Mouse (Mus musculus) kidney, postnatal 0 days (tissue): Measurements from ENCODE around the gene Pakap. TPM values are rescaled to one million over a fixed set of nuclear protein-coding genes. Genes with fewer than 3 reads are reported as not detected.

Experiments used
- ATAC-seq: fragments of 200-750 bp; cut with Nextera tagmentation; replicated peaks from 2 replicates; pipeline ENCODE4 v1.8.0; 2017; ENCODE audit warnings: low read depth, moderate number of reproducible peaks, moderate TSS enrichment, moderate library complexity; ENCODE audit not compliant: low FRiP score
- DNase-seq: peaks from one replicate; pipeline ENCODE4 v3.0.0-alpha.2; 2016; ENCODE audit warnings: low spot score
- H3K27ac ChIP-seq: fragments of 300-500 bp; sonication (generic); 2 replicates; pipeline ENCODE4 v1.5.1; 2014; ENCODE audit warnings: mild to moderate bottlenecking
- H3K27me3 ChIP-seq: fragments of 300-500 bp; sonication (generic); 2 replicates; pipeline ENCODE4 v1.6.1; 2014; ENCODE audit warnings: low read length, mixed read lengths; ENCODE audit not compliant: insufficient read depth
- H3K36me3 ChIP-seq: fragments of 300-500 bp; sonication (generic); 2 replicates; pipeline ENCODE4 v1.6.1; 2014; ENCODE audit warnings: low read length, mixed read lengths; ENCODE audit not compliant: insufficient read depth
- H3K4me1 ChIP-seq: fragments of 300-500 bp; sonication (generic); replicated peaks from 2 replicates; pipeline ENCODE4 v1.6.1; 2014; ENCODE audit warnings: antibody characterized with exemption, low read length, mixed read lengths; ENCODE audit not compliant: insufficient read depth
- H3K4me2 ChIP-seq: fragments of 300-500 bp; sonication (generic); 2 replicates; pipeline ENCODE4 v1.6.1; 2014; ENCODE audit warnings: mild to moderate bottlenecking, low read length, moderate library complexity, mixed read lengths
- H3K4me3 ChIP-seq: fragments of 300-500 bp; sonication (generic); replicated peaks from 2 replicates; pipeline ENCODE4 v1.5.1; 2014; ENCODE audit warnings: low read depth, low read length
- H3K9ac ChIP-seq: fragments of 300-500 bp; sonication (generic); 2 replicates; pipeline ENCODE4 v1.6.1; 2014; ENCODE audit warnings: low read depth, low read length
- H3K9me3 ChIP-seq: fragments of 300-500 bp; sonication (generic); replicated peaks from 2 replicates; pipeline ENCODE4 v1.6.1; 2016; ENCODE audit warnings: low read length, inconsistent platforms, mixed read lengths
- CTCF ChIP-seq: IDR thresholded peaks from 2 replicates; pipeline ENCODE4 v1.5.1; 2016; ENCODE audit warnings: antibody characterized with exemption, low read depth, mild to moderate bottlenecking, moderate library complexity
- WGBS: fragments of 180-500 bp; shearing (Covaris S2); extraction: QIAGEN DNeasy Blood & Tissue Kit; methylation state at CpG from one replicate; pipeline ENCODE4 v1.1.7; 2014; 5-methylcytosine and 5-hydroxymethylcytosine counted together
- polyA plus RNA-seq: library from polyadenylated mRNA; unstranded; fragments of >200 nt; fragmentation: Nextera tagmentation; extraction: Ambion mirVana; gene quantifications from 2 replicates; pipeline ENCODE4 v1.2.1, GENCODE M21; 2015

The Pakap gene
- polyA plus RNA-seq, 1 experiment from 2014 or later, result 11.5 TPM

GRCm38 (mm10) chr4:57820839-57821374 lies 252.9 kb downstream of the Pakap start:
- Histone ChIP-seq H3K9ac (no peak overlapping the region), H3K4me1 (peaks cover 13% of the 10 kb centered on the region; the same call in 1 of the 2 replicates), H3K4me3 (no peak overlapping the region), H3K9me3 (no peaks in the 10 kb centered on the region), H3K36me3 (no peaks in the 10 kb centered on the region), H3K27ac (no peak overlapping the region), H3K27me3 (no peaks in the 10 kb centered on the region), H3K4me2 (no peak overlapping the region)
- ATAC-seq (no peak), DNase-seq (no peak)
- WGBS, result 76% methylated on average over 24 of the region's 24 CpGs
- no peak for TF ChIP-seq CTCF

DNA sequence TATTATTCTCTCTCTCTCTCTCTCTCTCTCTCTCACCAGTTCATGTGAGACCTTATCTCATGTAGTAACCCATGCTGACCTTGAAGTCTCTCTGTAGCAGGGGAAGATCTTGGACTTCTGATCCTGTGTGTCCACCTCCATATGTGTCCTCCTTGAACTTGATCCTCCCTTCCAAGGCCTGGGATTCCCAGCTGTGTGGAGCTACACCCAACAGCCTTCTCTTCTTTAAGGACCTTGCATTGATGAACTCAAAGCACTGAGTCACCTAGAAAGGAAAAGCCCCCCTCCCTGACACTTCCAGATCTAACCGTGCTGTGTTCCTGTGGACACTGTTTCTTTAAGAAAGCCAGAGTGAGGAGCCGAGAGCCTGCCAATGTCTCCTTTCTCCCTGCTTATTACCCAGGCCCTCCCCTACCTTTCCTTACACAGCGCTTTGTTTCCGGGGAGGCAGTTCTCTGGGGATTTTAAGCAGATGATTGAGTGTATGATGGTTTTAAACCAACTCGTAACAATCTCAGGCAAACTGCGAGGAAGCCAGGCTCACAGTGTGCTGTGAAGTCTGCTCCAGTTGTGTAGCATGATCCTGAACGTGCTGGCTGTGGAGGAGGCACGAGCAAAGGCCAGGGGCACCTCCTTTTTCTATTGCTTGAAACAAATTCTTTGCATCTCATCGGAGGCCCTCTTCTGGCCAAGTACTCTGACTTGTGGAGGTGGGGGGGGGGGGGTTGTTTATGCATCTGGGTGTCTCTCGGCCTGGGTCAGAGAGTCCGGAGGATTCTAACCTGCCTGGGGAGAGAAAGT lies 253.8 kb downstream of the Pakap start:
- DNase-seq, result peak; percentile 53
- Histone ChIP-seq H3K4me3 (no peak overlapping the region), H3K9ac (0 out of 2 replicates have a peak overlapping the region, but pooled peaks have one; percentile 15), H3K4me1 (peaks cover 13% of the 10 kb centered on the region; the same call in 1 of the 2 replicates), H3K9me3 (no peaks in the 10 kb centered on the region), H3K36me3 (no peaks in the 10 kb centered on the region), H3K4me2 (peak overlapping the region; percentile 35), H3K27me3 (no peaks in the 10 kb centered on the region), H3K27ac (peak overlapping the region; percentile 58; the same call in 1 of the 2 replicates)
- ATAC-seq, result no peak
- peak; percentile 32; the same call in 1 of the 2 replicates for TF ChIP-seq CTCF
- 8% methylated on average over 11 of the region's 11 CpGs for WGBS

GRCm38 (mm10) chr4:57822641-57823040 lies 254.7 kb downstream of the Pakap start:
- Histone ChIP-seq H3K27me3 (no peaks in the 10 kb centered on the region), H3K4me2 (no peak overlapping the region), H3K36me3 (no peaks in the 10 kb centered on the region), H3K4me3 (no peak overlapping the region), H3K4me1 (peaks cover 13% of the 10 kb centered on the region; the same call in 1 of the 2 replicates), H3K27ac (no peak overlapping the region), H3K9ac (no peak overlapping the region), H3K9me3 (no peaks in the 10 kb centered on the region)
- no peak for DNase-seq
- WGBS, result 90% methylated on average over 5 of the region's 5 CpGs
- no peak for TF ChIP-seq CTCF
- ATAC-seq, result no peak

- Histone ChIP-seq H3K9ac (no peak overlapping the region), H3K27me3 (no peaks in the 10 kb centered on the region), H3K4me3 (no peak overlapping the region), H3K36me3 (no peaks in the 10 kb centered on the region), H3K9me3 (no peaks in the 10 kb centered on the region), H3K4me1 (peaks cover 13% of the 10 kb centered on the region; the same call in 1 of the 2 replicates), H3K4me2 (no peak overlapping the region), H3K27ac (no peak overlapping the region)
- DNase-seq (no peak), ATAC-seq (no peak)
- TF ChIP-seq CTCF, result no peak
- 29% methylated on average over 8 of the region's 8 CpGs for WGBS
Measured at GRCm38 (mm10) chr4:57824626-57825240, 256.8 kb downstream of the Pakap start.

- H3K4me3 ChIP-seq, result no peak overlapping the region
- H3K4me2 ChIP-seq, result no peak overlapping the region
- DNase-seq, result no peak
- peaks cover 13% of the 10 kb centered on the region; the same call in 1 of the 2 replicates for H3K4me1 ChIP-seq
- H3K27ac ChIP-seq, result no peak overlapping the region
- no peaks in the 10 kb centered on the region for H3K27me3 ChIP-seq
- ATAC-seq, result no peak
- no peak for TF ChIP-seq CTCF
- no peaks in the 10 kb centered on the region for H3K36me3 ChIP-seq
- H3K9me3 ChIP-seq, result no peaks in the 10 kb centered on the region
- H3K9ac ChIP-seq, result no peak overlapping the region
- WGBS, result 74% methylated on average over 7 of the region's 7 CpGs
Measured at GRCm38 (mm10) chr4:57826272-57826671, 258.3 kb downstream of the Pakap start.

GRCm38 (mm10) chr4:57829131-57829530 lies 261.2 kb downstream of the Pakap start:
- Histone ChIP-seq H3K27ac (no peak overlapping the region), H3K9me3 (no peaks in the 10 kb centered on the region), H3K27me3 (no peaks in the 10 kb centered on the region), H3K4me3 (no peak overlapping the region), H3K4me2 (no peak overlapping the region), H3K4me1 (peaks cover 8% of the 10 kb centered on the region; the same call in 1 of the 2 replicates), H3K36me3 (no peaks in the 10 kb centered on the region), H3K9ac (no peak overlapping the region)
- ATAC-seq, result no peak
- DNase-seq, result no peak
- TF ChIP-seq CTCF, result no peak
- 78% methylated on average over 9 of the region's 9 CpGs for WGBS
